Mouse (Mus musculus): ENCODE data around the gene Bri3. TPM values are rescaled to one million over a fixed set of nuclear protein-coding genes. Genes with fewer than 3 reads are reported as not detected.

Gene Bri3
- polyA plus RNA-seq, 1 experiment from 2014 or later: 118 TPM

- Histone ChIP-seq H3K4me2 (ENCODE audit: low read length) (no peak overlapping the region), H3K9me3 (ENCODE audit: control insufficient read depth, low read length) (peaks cover 7% of the 10 kb centered on the region; the same call in 1 of the 2 replicates), H3K27ac (ENCODE audit: low read depth) (no peak overlapping the region), H3K27me3 (replicated peaks; ENCODE audit: control insufficient read depth, insufficient read depth, low read length) (no peaks in the 10 kb centered on the region), H3K4me3 (ENCODE audit: low read depth, low read length) (no peak overlapping the region), H3K4me1 (replicated peaks; ENCODE audit: control insufficient read depth, insufficient read depth, low read length) (peaks cover 15% of the 10 kb centered on the region), H3K36me3 (ENCODE audit: control insufficient read depth, insufficient read depth, low read length) (no peaks in the 10 kb centered on the region), H3K9ac (ENCODE audit: low read length) (no peak overlapping the region)
- WGBS: 53% methylated on average over 7 of the region's 7 CpGs
- no peak for ATAC-seq (replicated peaks; ENCODE audit: low FRiP score, low TSS enrichment, low read depth)
- no peak for DNase-seq (ENCODE audit: low spot score)
Observed at GRCm38 (mm10) chr5:144246669-144247068, 2.4 kb downstream of the Bri3 start.

DNA sequence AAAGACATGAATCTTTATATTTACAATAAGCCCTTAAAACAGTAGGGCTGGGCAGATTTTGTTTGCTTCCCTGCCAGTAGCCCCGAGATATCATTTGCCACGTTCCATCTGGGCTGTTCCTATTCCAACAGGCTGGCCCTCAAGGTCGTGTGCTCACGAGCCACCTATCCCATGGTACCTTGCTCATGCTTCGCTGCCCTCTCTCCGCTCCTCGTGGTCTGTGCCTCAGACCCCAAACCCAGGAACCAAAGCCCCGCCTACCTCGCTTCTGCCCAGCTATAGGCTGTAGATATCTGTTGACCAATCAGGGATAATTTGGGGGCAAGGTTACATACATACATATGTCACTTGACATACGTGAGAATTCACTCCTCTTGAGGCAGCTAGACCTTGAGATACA is 3.1 kb downstream of the Bri3 start:
- DNase-seq (ENCODE audit: low spot score) (no peak), ATAC-seq (replicated peaks; ENCODE audit: low FRiP score, low TSS enrichment, low read depth) (no peak)
- Histone ChIP-seq H3K27ac (ENCODE audit: low read depth) (no peak overlapping the region; the same call in 1 of the 2 replicates), H3K4me3 (ENCODE audit: low read depth, low read length) (no peak overlapping the region), H3K4me1 (replicated peaks; ENCODE audit: control insufficient read depth, insufficient read depth, low read length) (peaks cover 15% of the 10 kb centered on the region), H3K9ac (ENCODE audit: low read length) (no peak overlapping the region), H3K36me3 (ENCODE audit: control insufficient read depth, insufficient read depth, low read length) (no peaks in the 10 kb centered on the region), H3K4me2 (ENCODE audit: low read length) (no peak overlapping the region), H3K9me3 (ENCODE audit: control insufficient read depth, low read length) (peaks cover 7% of the 10 kb centered on the region; the same call in 1 of the 2 replicates), H3K27me3 (replicated peaks; ENCODE audit: control insufficient read depth, insufficient read depth, low read length) (no peaks in the 10 kb centered on the region)
- WGBS: 61% methylated on average over 10 of the region's 10 CpGs

DNA sequence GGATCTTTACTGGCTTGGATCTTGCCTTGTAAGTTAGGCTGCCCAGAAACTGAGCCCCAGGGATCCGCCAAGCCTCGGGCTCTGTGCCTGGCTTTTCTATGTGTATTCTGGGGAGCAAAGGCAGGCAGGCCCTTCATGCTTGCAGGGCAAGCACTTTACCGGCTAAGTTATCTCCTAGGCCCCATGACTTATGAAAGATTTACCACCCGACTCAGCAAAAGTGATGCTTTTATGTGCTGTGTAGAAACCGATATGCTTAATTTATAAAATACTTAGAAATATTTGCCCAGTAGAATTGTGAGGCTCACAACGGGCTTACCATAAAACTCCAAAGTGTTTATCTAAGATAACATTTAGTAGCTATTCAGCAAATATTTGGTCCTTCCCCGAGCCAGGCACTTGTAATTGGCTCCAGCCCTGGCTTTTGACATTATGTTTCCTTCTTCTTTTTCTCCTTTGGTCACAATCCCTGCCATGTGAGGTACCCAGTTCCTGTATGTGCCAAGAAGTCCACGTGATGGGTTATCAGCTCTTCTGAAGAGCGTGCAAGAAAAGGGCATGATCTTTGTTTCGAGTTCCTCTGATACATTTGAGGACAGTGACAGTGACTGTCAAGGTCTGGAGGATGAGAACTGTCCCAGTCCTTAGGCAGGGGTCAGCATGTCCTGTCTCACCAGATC is 3.8 kb downstream of the Bri3 start:
- ATAC-seq (replicated peaks; ENCODE audit: low FRiP score, low TSS enrichment, low read depth) (peak; percentile 56; the same call in 1 of the 2 replicates), DNase-seq (ENCODE audit: low spot score) (no peak)
- H3K9me3 ChIP-seq (ENCODE audit: control insufficient read depth, low read length): peaks cover 7% of the 10 kb centered on the region; the same call in 1 of the 2 replicates
- H3K4me3 ChIP-seq (ENCODE audit: low read depth, low read length): no peak overlapping the region
- H3K27me3 ChIP-seq (replicated peaks; ENCODE audit: control insufficient read depth, insufficient read depth, low read length): no peaks in the 10 kb centered on the region
- peaks cover 15% of the 10 kb centered on the region for H3K4me1 ChIP-seq (replicated peaks; ENCODE audit: control insufficient read depth, insufficient read depth, low read length)
- 51% methylated on average over 10 of the region's 10 CpGs for WGBS
- no peaks in the 10 kb centered on the region for H3K36me3 ChIP-seq (ENCODE audit: control insufficient read depth, insufficient read depth, low read length)
- H3K27ac ChIP-seq (ENCODE audit: low read depth): no peak overlapping the region; the same call in 1 of the 2 replicates
- no peak overlapping the region for H3K9ac ChIP-seq (ENCODE audit: low read length)
- H3K4me2 ChIP-seq (ENCODE audit: low read length): no peak overlapping the region

GRCm38 (mm10) chr5:144249871-144250270 is 5.6 kb downstream of the Bri3 start:
- DNase-seq (ENCODE audit: low spot score): no peak
- Histone ChIP-seq H3K4me1 (replicated peaks; ENCODE audit: control insufficient read depth, insufficient read depth, low read length) (peaks cover 20% of the 10 kb centered on the region), H3K27me3 (replicated peaks; ENCODE audit: control insufficient read depth, insufficient read depth, low read length) (no peaks in the 10 kb centered on the region), H3K27ac (ENCODE audit: low read depth) (no peak overlapping the region), H3K9me3 (ENCODE audit: control insufficient read depth, low read length) (peaks cover 7% of the 10 kb centered on the region; the same call in 1 of the 2 replicates), H3K9ac (ENCODE audit: low read length) (no peak overlapping the region), H3K4me3 (ENCODE audit: low read depth, low read length) (no peak overlapping the region), H3K36me3 (ENCODE audit: control insufficient read depth, insufficient read depth, low read length) (no peaks in the 10 kb centered on the region), H3K4me2 (ENCODE audit: low read length) (no peak overlapping the region)
- 82% methylated on average over 3 of the region's 3 CpGs for WGBS
- no peak for ATAC-seq (replicated peaks; ENCODE audit: low FRiP score, low TSS enrichment, low read depth)

DNA sequence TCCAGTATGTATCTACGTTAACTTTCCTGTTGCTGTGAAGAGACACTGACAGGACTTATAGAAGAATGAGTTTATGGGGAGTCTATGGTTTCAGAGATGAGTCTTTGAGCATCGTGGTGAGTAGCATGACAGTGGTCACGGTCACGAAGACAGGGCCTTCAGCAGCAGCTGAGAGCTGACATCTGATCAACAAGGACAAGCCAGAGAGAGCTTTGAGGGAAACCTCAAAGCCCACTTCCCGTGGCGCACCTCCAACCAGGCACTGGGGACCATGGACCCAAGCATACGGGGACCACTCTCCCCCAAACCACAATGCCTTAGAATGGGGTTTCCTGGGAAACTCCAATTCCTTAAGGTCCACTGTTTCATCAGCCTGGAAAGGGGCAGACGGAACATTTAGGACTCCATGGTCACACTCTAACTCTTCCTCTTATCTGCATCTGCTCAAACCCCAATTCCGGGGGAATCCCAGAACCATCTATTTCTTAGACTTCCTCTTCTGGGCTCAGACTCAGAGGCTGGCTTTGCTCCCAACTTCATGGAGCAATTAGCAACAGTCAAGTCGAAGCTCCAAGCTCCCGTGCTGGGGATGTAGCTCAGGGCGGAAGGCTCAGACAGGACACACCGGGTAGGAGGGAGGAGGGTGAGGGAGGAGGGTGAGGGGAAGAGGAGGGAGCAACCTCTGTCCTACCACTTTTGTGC is 7.8 kb downstream of the Bri3 start:
- WGBS: 84% methylated on average over 13 of the region's 13 CpGs
- no peak for DNase-seq (ENCODE audit: low spot score)
- H3K9ac ChIP-seq (ENCODE audit: low read length): no peak overlapping the region

GRCm38 (mm10) chr5:144253212-144253611 is 9.0 kb downstream of the Bri3 start:
- H3K36me3 ChIP-seq (ENCODE audit: control insufficient read depth, insufficient read depth, low read length): peaks cover under 1% of the 10 kb centered on the region; the same call in 1 of the 2 replicates
- 68% methylated on average over 4 of the region's 4 CpGs for WGBS
- no peaks in the 10 kb centered on the region for H3K27me3 ChIP-seq (replicated peaks; ENCODE audit: control insufficient read depth, insufficient read depth, low read length)
- no peak overlapping the region for H3K4me2 ChIP-seq (ENCODE audit: low read length)
- ATAC-seq (replicated peaks; ENCODE audit: low FRiP score, low TSS enrichment, low read depth) (no peak), DNase-seq (ENCODE audit: low spot score) (no peak)
- peaks cover 28% of the 10 kb centered on the region for H3K4me1 ChIP-seq (replicated peaks; ENCODE audit: control insufficient read depth, insufficient read depth, low read length)
- H3K9ac ChIP-seq (ENCODE audit: low read length): no peak overlapping the region
- H3K27ac ChIP-seq (ENCODE audit: low read depth): no peak overlapping the region
- peaks cover 7% of the 10 kb centered on the region; the same call in 1 of the 2 replicates for H3K9me3 ChIP-seq (ENCODE audit: control insufficient read depth, low read length)
- H3K4me3 ChIP-seq (ENCODE audit: low read depth, low read length): no peak overlapping the region

More for the DNA sequence above, 7.8 kb downstream of the Bri3 start:
- no peak for ATAC-seq (replicated peaks; ENCODE audit: low FRiP score, low TSS enrichment, low read depth)
- Histone ChIP-seq H3K27ac (ENCODE audit: low read depth) (no peak overlapping the region), H3K4me3 (ENCODE audit: low read depth, low read length) (no peak overlapping the region), H3K9me3 (ENCODE audit: control insufficient read depth, low read length) (peaks cover 7% of the 10 kb centered on the region; the same call in 1 of the 2 replicates), H3K27me3 (replicated peaks; ENCODE audit: control insufficient read depth, insufficient read depth, low read length) (no peaks in the 10 kb centered on the region), H3K4me2 (ENCODE audit: low read length) (no peak overlapping the region), H3K36me3 (ENCODE audit: control insufficient read depth, insufficient read depth, low read length) (no peaks in the 10 kb centered on the region), H3K4me1 (replicated peaks; ENCODE audit: control insufficient read depth, insufficient read depth, low read length) (peaks cover 21% of the 10 kb centered on the region)

DNA sequence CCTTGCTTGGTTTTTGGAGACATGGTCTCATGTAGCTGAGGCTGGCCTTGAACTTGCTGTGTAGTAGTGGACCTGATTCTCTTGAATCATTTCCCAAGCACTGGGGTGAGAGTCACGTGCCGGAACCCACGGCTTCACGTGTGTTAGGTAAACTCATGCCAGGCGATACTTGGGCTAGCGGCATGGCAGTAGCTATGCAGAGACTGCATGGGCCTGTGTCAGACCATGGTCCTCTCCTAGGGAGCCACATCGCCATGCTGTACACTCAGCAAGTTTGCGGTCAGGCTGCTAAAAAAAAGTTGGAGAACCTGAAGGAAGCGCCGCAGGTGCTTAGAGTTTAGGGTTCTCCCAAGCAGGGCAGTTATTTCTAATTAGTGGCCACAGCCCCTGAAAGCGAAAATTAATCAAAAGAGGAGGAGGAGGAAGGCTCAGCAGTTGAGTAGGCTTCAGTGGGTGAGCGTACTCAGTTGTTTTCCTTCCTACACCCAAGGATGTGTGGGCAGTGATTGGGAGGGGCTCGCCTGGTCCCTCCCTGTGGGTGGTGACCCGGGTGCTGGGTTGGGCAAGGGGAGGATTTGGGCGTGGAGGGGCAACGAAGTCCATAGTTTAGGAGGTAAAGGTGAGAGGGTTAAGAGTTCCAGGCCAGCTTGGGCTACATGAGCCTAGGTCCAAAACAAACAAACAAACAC is 10.0 kb downstream of the Bri3 start:
- Histone ChIP-seq H3K27ac (ENCODE audit: low read depth) (peak overlapping the region; percentile 93; the same call in 1 of the 2 replicates), H3K4me2 (ENCODE audit: low read length) (peak overlapping the region; percentile 92), H3K36me3 (ENCODE audit: control insufficient read depth, insufficient read depth, low read length) (peaks cover 10% of the 10 kb centered on the region; the same call in 1 of the 2 replicates), H3K27me3 (replicated peaks; ENCODE audit: control insufficient read depth, insufficient read depth, low read length) (no peaks in the 10 kb centered on the region), H3K9me3 (ENCODE audit: control insufficient read depth, low read length) (peaks cover 7% of the 10 kb centered on the region; the same call in 1 of the 2 replicates), H3K9ac (ENCODE audit: low read length) (peak overlapping the region; percentile 94; the same call in 1 of the 2 replicates), H3K4me3 (ENCODE audit: low read depth, low read length) (peak overlapping the region; percentile 91), H3K4me1 (replicated peaks; ENCODE audit: control insufficient read depth, insufficient read depth, low read length) (peaks cover 34% of the 10 kb centered on the region)
- DNase-seq (ENCODE audit: low spot score): no peak
- ATAC-seq (replicated peaks; ENCODE audit: low FRiP score, low TSS enrichment, low read depth): peak; percentile 10
- 54% methylated on average over 16 of the region's 16 CpGs for WGBS

- ATAC-seq (replicated peaks; ENCODE audit: low FRiP score, low TSS enrichment, low read depth): peak; percentile 84
- Histone ChIP-seq H3K4me2 (ENCODE audit: low read length) (peak overlapping the region; percentile 92), H3K4me1 (replicated peaks; ENCODE audit: control insufficient read depth, insufficient read depth, low read length) (peaks cover 39% of the 10 kb centered on the region), H3K27ac (ENCODE audit: low read depth) (peak overlapping the region; percentile 93), H3K27me3 (replicated peaks; ENCODE audit: control insufficient read depth, insufficient read depth, low read length) (no peaks in the 10 kb centered on the region), H3K36me3 (ENCODE audit: control insufficient read depth, insufficient read depth, low read length) (peaks cover 12% of the 10 kb centered on the region; the same call in 1 of the 2 replicates), H3K9me3 (ENCODE audit: control insufficient read depth, low read length) (peaks cover 3% of the 10 kb centered on the region; the same call in 1 of the 2 replicates), H3K9ac (ENCODE audit: low read length) (peak overlapping the region; percentile 94), H3K4me3 (ENCODE audit: low read depth, low read length) (peak overlapping the region; percentile 91)
- DNase-seq (ENCODE audit: low spot score): peak; percentile 92
- WGBS: under 1% methylated on average over 68 of the region's 84 CpGs
Observed at GRCm38 (mm10) chr5:144254811-144255631, 10.8 kb downstream of the Bri3 start.

All from intestine, embryonic 14.5 days (tissue).